Mouse (Mus musculus): ENCODE data around the gene Cadm4. TPM values are rescaled to one million over a fixed set of nuclear protein-coding genes. Genes with fewer than 3 reads are reported as not detected.

The Cadm4 gene
- polyA plus RNA-seq, 1 experiment from 2014 or later, result 8.0 TPM

GRCm38 (mm10) chr7:24547534-24548036, 65.8 kb downstream of the Cadm4 start:
- Histone ChIP-seq H3K27me3 (no peaks in the 10 kb centered on the region), H3K4me3 (replicated peaks) (peak overlapping the region; percentile 82), H3K9ac (peak overlapping the region; percentile 87), H3K4me2 (replicated peaks) (peak overlapping the region; percentile 75), H3K27ac (replicated peaks) (peak overlapping the region; percentile 84; the same call in 1 of the 2 replicates), H3K9me3 (replicated peaks) (no peaks in the 10 kb centered on the region), H3K4me1 (peaks cover 13% of the 10 kb centered on the region), H3K36me3 (peaks cover 32% of the 10 kb centered on the region)
- no peak; the same call in 1 of the 2 replicates for ATAC-seq (ENCODE audit: insufficient number of reproducible peaks, low FRiP score, low TSS enrichment, low read depth)
- 20% methylated on average over 13 of the region's 13 CpGs for WGBS

- Histone ChIP-seq H3K4me1 (peaks cover 9% of the 10 kb centered on the region), H3K4me2 (replicated peaks) (no peak overlapping the region), H3K9me3 (replicated peaks) (no peaks in the 10 kb centered on the region), H3K9ac (no peak overlapping the region), H3K27me3 (no peaks in the 10 kb centered on the region), H3K36me3 (peaks cover 60% of the 10 kb centered on the region), H3K27ac (replicated peaks) (no peak overlapping the region), H3K4me3 (replicated peaks) (no peak overlapping the region)
- WGBS, result 83% methylated on average over 12 of the region's 12 CpGs
- no peak for ATAC-seq (ENCODE audit: insufficient number of reproducible peaks, low FRiP score, low TSS enrichment, low read depth)
These were observed 70.3 kb downstream of the Cadm4 start for GRCm38 (mm10) chr7:24551985-24552759.

Other genes with a start within 250 kb of the Cadm4 start
- gene Zfp109, start 244.5 kb upstream of the Cadm4 start, polyA plus RNA-seq (2015; fragmentation: Nextera tagmentation; extraction: Ambion mirVana), result 4.3 and 5.3 TPM in 2 replicates
- gene Zfp108, start 227.2 kb upstream of the Cadm4 start, polyA plus RNA-seq (2015; fragmentation: Nextera tagmentation; extraction: Ambion mirVana), result 4.9 and 5.5 TPM in 2 replicates
- 8.1 and 10.7 TPM in 2 replicates for gene Zfp93, start 211.6 kb upstream of the Cadm4 start, polyA plus RNA-seq (2015; fragmentation: Nextera tagmentation; extraction: Ambion mirVana)
- gene Zfp61, start 180.8 kb upstream of the Cadm4 start, polyA plus RNA-seq (2015; fragmentation: Nextera tagmentation; extraction: Ambion mirVana), result 41.6 and 45.6 TPM in 2 replicates
- gene Zfp94, start 165.4 kb upstream of the Cadm4 start, polyA plus RNA-seq (2015; fragmentation: Nextera tagmentation; extraction: Ambion mirVana), result 13.7 and 14.5 TPM in 2 replicates
- gene Tescl, start 148.1 kb upstream of the Cadm4 start, polyA plus RNA-seq (2015; fragmentation: Nextera tagmentation; extraction: Ambion mirVana), result not detected in 2 replicates
- 30.8 and 40.2 TPM in 2 replicates for gene Lypd5, start 132.8 kb upstream of the Cadm4 start, polyA plus RNA-seq (2015; fragmentation: Nextera tagmentation; extraction: Ambion mirVana)
- gene Kcnn4, start 111.8 kb upstream of the Cadm4 start, polyA plus RNA-seq (2015; fragmentation: Nextera tagmentation; extraction: Ambion mirVana), result 3.1 and 4.0 TPM in 2 replicates
- gene Smg9, start 82.4 kb upstream of the Cadm4 start, polyA plus RNA-seq (2015; fragmentation: Nextera tagmentation; extraction: Ambion mirVana), result 24.8 and 27.6 TPM in 2 replicates
- gene Irgc1, start 29.7 kb upstream of the Cadm4 start, polyA plus RNA-seq (2015; fragmentation: Nextera tagmentation; extraction: Ambion mirVana), result 0.21 TPM in 1 of 2 replicates, not detected in the other
- 8.8 and 12.6 TPM in 2 replicates for gene Plaur, start 19.5 kb upstream of the Cadm4 start, polyA plus RNA-seq (2015; fragmentation: Nextera tagmentation; extraction: Ambion mirVana)
- 65.9 and 69.2 TPM in 2 replicates for gene Zfp428, start 25.0 kb downstream of the Cadm4 start, polyA plus RNA-seq (2015; fragmentation: Nextera tagmentation; extraction: Ambion mirVana)
- gene AC161166.1, start 30.4 kb downstream of the Cadm4 start, polyA plus RNA-seq (2015; fragmentation: Nextera tagmentation; extraction: Ambion mirVana), result 0.62 and 0.72 TPM in 2 replicates
- 11.2 and 11.4 TPM in 2 replicates for gene Irgq, start 48.7 kb downstream of the Cadm4 start, polyA plus RNA-seq (2015; fragmentation: Nextera tagmentation; extraction: Ambion mirVana)
- gene Pinlyp, start 64.1 kb downstream of the Cadm4 start, polyA plus RNA-seq (2015; fragmentation: Nextera tagmentation; extraction: Ambion mirVana), result 9.4 and 16.4 TPM in 2 replicates
- 122 and 127 TPM in 2 replicates for gene Xrcc1, start 64.3 kb downstream of the Cadm4 start, polyA plus RNA-seq (2015; fragmentation: Nextera tagmentation; extraction: Ambion mirVana)
- 27.3 and 27.8 TPM in 2 replicates for gene Ethe1, start 105.5 kb downstream of the Cadm4 start, polyA plus RNA-seq (2015; fragmentation: Nextera tagmentation; extraction: Ambion mirVana)
- 6.9 and 7.9 TPM in 2 replicates for gene Zfp575, start 105.6 kb downstream of the Cadm4 start, polyA plus RNA-seq (2015; fragmentation: Nextera tagmentation; extraction: Ambion mirVana)
- 1.1 and 1.4 TPM in 2 replicates for gene Phldb3, start 128.7 kb downstream of the Cadm4 start, polyA plus RNA-seq (2015; fragmentation: Nextera tagmentation; extraction: Ambion mirVana)
- 94.6 and 109 TPM in 2 replicates for gene Lypd3, start 154.5 kb downstream of the Cadm4 start, polyA plus RNA-seq (2015; fragmentation: Nextera tagmentation; extraction: Ambion mirVana)
- not detected in 2 replicates for gene Tex101, start 194.7 kb downstream of the Cadm4 start, polyA plus RNA-seq (2015; fragmentation: Nextera tagmentation; extraction: Ambion mirVana)
- not detected in 2 replicates for gene BC049730, start 227.2 kb downstream of the Cadm4 start, polyA plus RNA-seq (2015; fragmentation: Nextera tagmentation; extraction: Ambion mirVana)
- not detected in 2 replicates for gene Gm4763, start 244.9 kb downstream of the Cadm4 start, polyA plus RNA-seq (2015; fragmentation: Nextera tagmentation; extraction: Ambion mirVana)